Mouse (Mus musculus) stomach, embryonic 16.5 days (tissue): ENCODE measurements around the gene Sbds. TPM values are rescaled to one million over a fixed set of nuclear protein-coding genes. Genes with fewer than 3 reads are reported as not detected.

Source experiments
- ATAC-seq: fragments of 200-750 bp; cut with Nextera tagmentation; 2 replicates; pipeline ENCODE4 v1.8.0; 2017; ENCODE audit warnings: moderate number of reproducible peaks, moderate TSS enrichment; ENCODE audit not compliant: insufficient read depth, low FRiP score
- H3K27ac ChIP-seq: fragments of 300-500 bp; sonication (generic); 2 replicates; pipeline ENCODE4 v1.5.1; 2014; ENCODE audit warnings: low read length
- H3K27me3 ChIP-seq: fragments of 300-500 bp; sonication (generic); 2 replicates; pipeline ENCODE4 v1.6.1; 2014; ENCODE audit warnings: low read length, control low read depth, mixed read lengths; ENCODE audit not compliant: control insufficient read depth, insufficient read depth
- H3K36me3 ChIP-seq: fragments of 300-500 bp; sonication (generic); 2 replicates; pipeline ENCODE4 v1.6.1; 2014; ENCODE audit warnings: low read length; ENCODE audit not compliant: control insufficient read depth, insufficient read depth
- H3K4me1 ChIP-seq: fragments of 300-500 bp; sonication (generic); 2 replicates; pipeline ENCODE4 v1.6.1; 2014; ENCODE audit warnings: low read length, control low read depth, mixed read lengths; ENCODE audit not compliant: control insufficient read depth, insufficient read depth
- H3K4me2 ChIP-seq: fragments of 300-500 bp; sonication (generic); 2 replicates; pipeline ENCODE4 v1.6.1; 2014; ENCODE audit warnings: low read depth, low read length, mixed read lengths
- H3K4me3 ChIP-seq: fragments of 300-500 bp; sonication (generic); replicated peaks from 2 replicates; pipeline ENCODE4 v1.5.1; 2014; ENCODE audit warnings: mild to moderate bottlenecking, low read length
- H3K9ac ChIP-seq: fragments of 300-500 bp; sonication (generic); 2 replicates; pipeline ENCODE4 v1.6.1; 2014; ENCODE audit warnings: low read length
- H3K9me3 ChIP-seq: fragments of 300-500 bp; sonication (generic); replicated peaks from 2 replicates; pipeline ENCODE4 v1.6.1; 2016; ENCODE audit warnings: low read length, control low read depth; ENCODE audit not compliant: control insufficient read depth
- WGBS: fragments of 180-500 bp; shearing (Covaris S2); extraction: QIAGEN DNeasy Blood & Tissue Kit; methylation state at CpG from one replicate; pipeline ENCODE4 v1.1.7; 2014; 5-methylcytosine and 5-hydroxymethylcytosine counted together
- polyA plus RNA-seq: library from polyadenylated mRNA; unstranded; fragments of >200 nt; fragmentation: Nextera tagmentation; extraction: Ambion mirVana; gene quantifications from 2 replicates; pipeline ENCODE4 v1.2.1, GENCODE M21; 2015

Sbds gene
- polyA plus RNA-seq, 1 experiment from 2014 or later: 70.3 TPM

DNA sequence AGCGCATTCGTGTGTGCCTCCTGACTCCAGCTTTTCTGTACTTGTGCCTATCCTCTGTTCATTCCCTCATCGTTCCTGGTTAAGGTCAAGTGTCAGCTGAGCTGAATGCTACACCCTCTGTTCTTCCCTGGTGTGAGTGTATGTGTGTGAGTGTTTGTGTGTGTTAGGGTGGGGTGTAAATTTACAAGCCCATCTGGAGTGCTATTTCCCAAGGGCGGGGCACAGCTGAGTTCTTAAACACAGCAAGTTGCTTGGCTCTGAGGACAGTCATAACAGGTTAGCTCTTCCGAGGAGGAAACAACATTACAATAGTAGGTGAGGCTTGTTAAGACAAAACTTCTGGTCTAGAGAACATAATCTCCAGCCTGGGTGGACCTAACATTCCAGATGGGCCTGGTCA is 37.0 kb downstream of the Sbds start:
- Histone ChIP-seq H3K4me2 (no peak overlapping the region), H3K4me3 (no peak overlapping the region), H3K27ac (no peak overlapping the region), H3K9me3 (no peaks in the 10 kb centered on the region), H3K27me3 (no peaks in the 10 kb centered on the region), H3K9ac (no peak overlapping the region), H3K4me1 (peaks cover 10% of the 10 kb centered on the region; the same call in 1 of the 2 replicates), H3K36me3 (no peaks in the 10 kb centered on the region)
- WGBS: 82% methylated on average over 5 of the region's 5 CpGs
- ATAC-seq: no peak

GRCm38 (mm10) chr5:130217406-130217805 is 37.9 kb downstream of the Sbds start:
- H3K9me3 ChIP-seq: no peaks in the 10 kb centered on the region
- WGBS: 88% methylated on average over 4 of the region's 4 CpGs
- H3K9ac ChIP-seq: no peak overlapping the region
- H3K4me2 ChIP-seq: no peak overlapping the region
- H3K27ac ChIP-seq: no peak overlapping the region
- ATAC-seq: no peak
- H3K36me3 ChIP-seq: no peaks in the 10 kb centered on the region
- H3K4me1 ChIP-seq: 0 out of 2 replicates have a peak, but pooled peaks cover 6% of the 10 kb centered on the region
- H3K4me3 ChIP-seq: no peak overlapping the region
- no peaks in the 10 kb centered on the region for H3K27me3 ChIP-seq

GRCm38 (mm10) chr5:130216781-130217180 is 38.5 kb downstream of the Sbds start, which contains the start of gene Tmem248:
Gene Tmem248, plus strand, starts transcription at chr5:130217081.
- Histone ChIP-seq H3K4me1 (0 out of 2 replicates have a peak, but pooled peaks cover 6% of the 10 kb centered on the region), H3K27me3 (no peaks in the 10 kb centered on the region), H3K27ac (no peak within 1 kb of the TSS), H3K9me3 (no peaks in the 10 kb centered on the region), H3K9ac (no peak within 1 kb of the TSS), H3K4me3 (no peak within 1 kb of the TSS), H3K36me3 (peaks cover 4% of the 10 kb centered on the region; the same call in 1 of the 2 replicates), H3K4me2 (no peak within 1 kb of the TSS)
- WGBS: 83% methylated on average over 7 of the region's 7 CpGs
- ATAC-seq: no peak

GRCm38 (mm10) chr5:130212956-130213355 is 42.4 kb downstream of the Sbds start:
- ATAC-seq: no peak
- Histone ChIP-seq H3K9ac (no peak overlapping the region), H3K9me3 (no peaks in the 10 kb centered on the region), H3K36me3 (peaks cover 21% of the 10 kb centered on the region), H3K4me2 (no peak overlapping the region), H3K4me1 (no peaks in the 10 kb centered on the region), H3K27me3 (no peaks in the 10 kb centered on the region), H3K27ac (no peak overlapping the region), H3K4me3 (no peak overlapping the region)
- WGBS: 87% methylated on average over 11 of the region's 11 CpGs

DNA sequence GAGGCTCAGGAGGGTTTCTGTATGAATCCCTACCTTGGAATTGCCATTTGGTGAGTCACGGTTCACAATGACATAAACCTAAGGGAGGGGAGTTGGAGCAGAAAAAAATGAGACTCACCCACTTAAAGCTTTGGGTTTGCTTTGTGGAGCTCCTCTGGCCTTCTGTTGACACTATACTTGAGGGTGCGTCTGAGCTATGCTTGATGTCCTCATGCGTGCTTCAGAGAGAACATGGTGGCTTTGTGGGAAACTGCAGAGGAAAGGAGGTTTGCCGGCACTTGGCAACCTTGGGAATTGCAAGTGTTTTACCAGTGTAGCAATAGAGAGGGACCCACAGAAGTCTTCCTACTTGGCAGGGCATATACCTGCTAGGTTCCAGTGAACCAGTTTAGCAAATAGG is 48.0 kb downstream of the Sbds start:
- peaks cover 32% of the 10 kb centered on the region for H3K36me3 ChIP-seq
- H3K4me3 ChIP-seq: no peak overlapping the region
- WGBS: 89% methylated on average over 4 of the region's 4 CpGs
- no peak overlapping the region for H3K4me2 ChIP-seq
- no peak for ATAC-seq
- no peaks in the 10 kb centered on the region for H3K27me3 ChIP-seq
- H3K9ac ChIP-seq: no peak overlapping the region
- H3K9me3 ChIP-seq: no peaks in the 10 kb centered on the region
- no peaks in the 10 kb centered on the region for H3K4me1 ChIP-seq
- H3K27ac ChIP-seq: no peak overlapping the region

- Histone ChIP-seq H3K4me2 (no peak overlapping the region), H3K9ac (no peak overlapping the region), H3K4me1 (no peaks in the 10 kb centered on the region), H3K27ac (no peak overlapping the region), H3K9me3 (no peaks in the 10 kb centered on the region), H3K4me3 (no peak overlapping the region), H3K36me3 (peaks cover 27% of the 10 kb centered on the region), H3K27me3 (no peaks in the 10 kb centered on the region)
- WGBS: 86% methylated on average over 3 of the region's 3 CpGs
- ATAC-seq: no peak
Measured at GRCm38 (mm10) chr5:130205441-130206023, 49.8 kb downstream of the Sbds start.

- Histone ChIP-seq H3K27ac (no peak overlapping the region), H3K9me3 (no peaks in the 10 kb centered on the region), H3K4me1 (no peaks in the 10 kb centered on the region), H3K4me3 (no peak overlapping the region), H3K9ac (no peak overlapping the region), H3K4me2 (no peak overlapping the region), H3K27me3 (no peaks in the 10 kb centered on the region), H3K36me3 (peaks cover 23% of the 10 kb centered on the region)
- ATAC-seq: no peak
- WGBS: 86% methylated on average over 6 of the region's 6 CpGs
Measured at GRCm38 (mm10) chr5:130204560-130204959, 50.8 kb downstream of the Sbds start.

DNA sequence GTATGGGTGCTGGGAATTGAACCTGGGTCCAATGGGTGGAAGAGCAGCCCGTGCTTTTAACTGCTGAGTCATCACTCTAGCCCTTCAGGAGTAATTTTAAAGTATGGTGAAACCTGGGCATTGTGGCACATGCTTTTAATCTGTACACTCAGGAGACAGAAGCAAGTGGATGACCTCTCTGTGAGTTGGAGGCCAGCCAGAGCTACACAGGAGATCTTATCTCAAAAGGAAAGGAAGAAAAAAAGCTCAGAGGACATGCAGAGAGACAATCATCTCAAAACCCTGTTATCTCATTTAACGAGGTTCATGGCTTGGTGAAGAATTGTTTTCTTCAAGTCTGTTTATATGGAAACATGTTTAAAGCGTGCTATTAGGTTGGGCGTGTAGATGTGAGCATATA is 51.4 kb downstream of the Sbds start:
- WGBS: 71% methylated on average over 4 of the region's 4 CpGs
- no peak overlapping the region for H3K9ac ChIP-seq
- H3K4me2 ChIP-seq: no peak overlapping the region
- no peaks in the 10 kb centered on the region for H3K27me3 ChIP-seq
- no peak overlapping the region for H3K4me3 ChIP-seq
- H3K27ac ChIP-seq: no peak overlapping the region
- peaks cover 23% of the 10 kb centered on the region for H3K36me3 ChIP-seq
- H3K9me3 ChIP-seq: no peaks in the 10 kb centered on the region
- no peaks in the 10 kb centered on the region for H3K4me1 ChIP-seq
- ATAC-seq: no peak

- no peak overlapping the region for H3K27ac ChIP-seq
- H3K36me3 ChIP-seq: peaks cover 28% of the 10 kb centered on the region
- no peak overlapping the region for H3K4me3 ChIP-seq
- no peak overlapping the region for H3K4me2 ChIP-seq
- no peak overlapping the region for H3K9ac ChIP-seq
- H3K9me3 ChIP-seq: no peaks in the 10 kb centered on the region
- no peaks in the 10 kb centered on the region for H3K4me1 ChIP-seq
- ATAC-seq: no peak
- 81% methylated on average over 10 of the region's 10 CpGs for WGBS
- H3K27me3 ChIP-seq: no peaks in the 10 kb centered on the region
Measured at GRCm38 (mm10) chr5:130200233-130201029, 54.9 kb downstream of the Sbds start.
